Mouse (Mus musculus): ENCODE results near the gene Igfn1.

Gene Igfn1

GRCm38 (mm10) chr1:136006292-136006748, at the start of gene Igfn1:
Gene Igfn1, minus strand, starts transcription at chr1:136006342.
- ATAC-seq (ENCODE audit: insufficient number of reproducible peaks, low FRiP score, low TSS enrichment): no peak

- no peak for ATAC-seq (ENCODE audit: insufficient number of reproducible peaks, low FRiP score, low TSS enrichment)
Measured at GRCm38 (mm10) chr1:136055771-136056170, 49.6 kb upstream of the Igfn1 start.

GRCm38 (mm10) chr1:136052547-136052946, 46.4 kb upstream of the Igfn1 start, which contains the start of gene Cacna1s:
Gene Cacna1s, plus strand, starts transcription at chr1:136052750.
- ATAC-seq (ENCODE audit: insufficient number of reproducible peaks, low FRiP score, low TSS enrichment): no peak

- ATAC-seq (ENCODE audit: insufficient number of reproducible peaks, low FRiP score, low TSS enrichment): peak; percentile 67
Measured at GRCm38 (mm10) chr1:136051465-136051864, 45.3 kb upstream of the Igfn1 start.

- ATAC-seq (ENCODE audit: insufficient number of reproducible peaks, low FRiP score, low TSS enrichment): 0 out of 2 replicates have a peak, but pooled peaks have one; percentile 13
Measured at GRCm38 (mm10) chr1:136051013-136051315, 44.8 kb upstream of the Igfn1 start.

- no peak for ATAC-seq (ENCODE audit: insufficient number of reproducible peaks, low FRiP score, low TSS enrichment)
Measured at GRCm38 (mm10) chr1:136050312-136051012, 44.3 kb upstream of the Igfn1 start, which contains the start of gene Ascl5. Gene Ascl5, plus strand, starts transcription at chr1:136050804.

GRCm38 (mm10) chr1:136047894-136048293, 41.8 kb upstream of the Igfn1 start:
- ATAC-seq (ENCODE audit: insufficient number of reproducible peaks, low FRiP score, low TSS enrichment): no peak

- ATAC-seq (ENCODE audit: insufficient number of reproducible peaks, low FRiP score, low TSS enrichment): 0 out of 2 replicates have a peak, but pooled peaks have one; percentile 19
Measured at GRCm38 (mm10) chr1:136047432-136047831, 41.3 kb upstream of the Igfn1 start.

- ATAC-seq (ENCODE audit: insufficient number of reproducible peaks, low FRiP score, low TSS enrichment): no peak
Measured at GRCm38 (mm10) chr1:136045774-136046173, 39.6 kb upstream of the Igfn1 start.

- no peak for ATAC-seq (ENCODE audit: insufficient number of reproducible peaks, low FRiP score, low TSS enrichment)
Measured at GRCm38 (mm10) chr1:136040874-136041273, 34.7 kb upstream of the Igfn1 start.

GRCm38 (mm10) chr1:136040452-136040851, 34.3 kb upstream of the Igfn1 start:
- ATAC-seq (ENCODE audit: insufficient number of reproducible peaks, low FRiP score, low TSS enrichment): no peak

- ATAC-seq (ENCODE audit: insufficient number of reproducible peaks, low FRiP score, low TSS enrichment): no peak
Measured at GRCm38 (mm10) chr1:136038746-136039538, 32.8 kb upstream of the Igfn1 start.

- no peak for ATAC-seq (ENCODE audit: insufficient number of reproducible peaks, low FRiP score, low TSS enrichment)
Measured at GRCm38 (mm10) chr1:136032961-136033360, 26.8 kb upstream of the Igfn1 start.

- no peak for ATAC-seq (ENCODE audit: insufficient number of reproducible peaks, low FRiP score, low TSS enrichment)
Measured at GRCm38 (mm10) chr1:136031697-136032096, 25.6 kb upstream of the Igfn1 start.

- no peak for ATAC-seq (ENCODE audit: insufficient number of reproducible peaks, low FRiP score, low TSS enrichment)
Measured at GRCm38 (mm10) chr1:136030201-136030600, 24.1 kb upstream of the Igfn1 start.

- 0 out of 2 replicates have a peak, but pooled peaks have one; percentile 14 for ATAC-seq (ENCODE audit: insufficient number of reproducible peaks, low FRiP score, low TSS enrichment)
Measured at GRCm38 (mm10) chr1:136018390-136019189, 12.4 kb upstream of the Igfn1 start.

- peak; percentile 99 for ATAC-seq (ENCODE audit: insufficient number of reproducible peaks, low FRiP score, low TSS enrichment)
Measured at GRCm38 (mm10) chr1:136017907-136018313, 11.8 kb upstream of the Igfn1 start.

- ATAC-seq (ENCODE audit: insufficient number of reproducible peaks, low FRiP score, low TSS enrichment): no peak
Measured at GRCm38 (mm10) chr1:136017307-136017706, 11.2 kb upstream of the Igfn1 start.

- ATAC-seq (ENCODE audit: insufficient number of reproducible peaks, low FRiP score, low TSS enrichment): no peak
Measured at GRCm38 (mm10) chr1:136014796-136015502, 8.8 kb upstream of the Igfn1 start.

- ATAC-seq (ENCODE audit: insufficient number of reproducible peaks, low FRiP score, low TSS enrichment): no peak
Measured at GRCm38 (mm10) chr1:136013513-136013912, 7.4 kb upstream of the Igfn1 start.
